Mouse (Mus musculus) heart, embryonic 13.5 days (tissue): Measurements from ENCODE around the gene Gfap. TPM values are rescaled to one million over a fixed set of nuclear protein-coding genes. Genes with fewer than 3 reads are reported as not detected.
A peak's percentile ranks its signal among the peaks of the same experiment; 100 is the strongest.

Source experiments
- ATAC-seq: fragments of 200-750 bp; cut with Nextera tagmentation; 2 replicates; pipeline ENCODE4 v1.8.0; 2017; ENCODE audit warnings: moderate TSS enrichment; ENCODE audit not compliant: insufficient number of reproducible peaks, low FRiP score, low TSS enrichment; ENCODE audit errors: extremely low read depth
- H3K27ac ChIP-seq: fragments of 300-500 bp; sonication (generic); replicated peaks from 2 replicates; pipeline ENCODE4 v1.5.1; 2015; ENCODE audit warnings: moderate library complexity, mild to moderate bottlenecking, inconsistent platforms
- H3K27me3 ChIP-seq: fragments of 300-500 bp; sonication (generic); replicated peaks from 2 replicates; pipeline ENCODE4 v1.6.1; 2015; ENCODE audit warnings: mild to moderate bottlenecking, inconsistent platforms
- H3K36me3 ChIP-seq: fragments of 300-500 bp; sonication (generic); 2 replicates; pipeline ENCODE4 v1.6.1; 2015; ENCODE audit warnings: mild to moderate bottlenecking, inconsistent platforms
- H3K4me1 ChIP-seq: fragments of 300-500 bp; sonication (generic); 2 replicates; pipeline ENCODE4 v1.6.1; 2015; ENCODE audit warnings: inconsistent platforms
- H3K4me2 ChIP-seq: fragments of 300-500 bp; sonication (generic); 2 replicates; pipeline ENCODE4 v1.6.1; 2015; ENCODE audit warnings: inconsistent platforms, mild to moderate bottlenecking, moderate library complexity
- H3K4me3 ChIP-seq: fragments of 300-500 bp; sonication (generic); 2 replicates; pipeline ENCODE4 v1.5.1; 2015; ENCODE audit warnings: moderate library complexity, mild to moderate bottlenecking, inconsistent platforms
- H3K9ac ChIP-seq: fragments of 300-500 bp; sonication (generic); 2 replicates; pipeline ENCODE4 v1.6.1; 2015; ENCODE audit warnings: inconsistent platforms, mild to moderate bottlenecking, moderate library complexity
- H3K9me3 ChIP-seq: fragments of 300-500 bp; sonication (generic); 2 replicates; pipeline ENCODE4 v1.6.1; 2016; ENCODE audit warnings: inconsistent platforms
- WGBS: fragments of 180-500 bp; shearing (Covaris S2); methylation state at CpG from one replicate; pipeline ENCODE4 v1.1.7; 2015; ENCODE audit warnings: mixed read lengths; 5-methylcytosine and 5-hydroxymethylcytosine counted together
- polyA plus RNA-seq: library from polyadenylated mRNA; unstranded; fragments of >200 nt; fragmentation: Nextera tagmentation; extraction: Ambion mirVana; gene quantifications from 2 replicates; pipeline ENCODE4 v1.2.1, GENCODE M21; 2015

The Gfap gene
- polyA plus RNA-seq, 1 experiment from 2014 or later: 0.19 TPM

DNA sequence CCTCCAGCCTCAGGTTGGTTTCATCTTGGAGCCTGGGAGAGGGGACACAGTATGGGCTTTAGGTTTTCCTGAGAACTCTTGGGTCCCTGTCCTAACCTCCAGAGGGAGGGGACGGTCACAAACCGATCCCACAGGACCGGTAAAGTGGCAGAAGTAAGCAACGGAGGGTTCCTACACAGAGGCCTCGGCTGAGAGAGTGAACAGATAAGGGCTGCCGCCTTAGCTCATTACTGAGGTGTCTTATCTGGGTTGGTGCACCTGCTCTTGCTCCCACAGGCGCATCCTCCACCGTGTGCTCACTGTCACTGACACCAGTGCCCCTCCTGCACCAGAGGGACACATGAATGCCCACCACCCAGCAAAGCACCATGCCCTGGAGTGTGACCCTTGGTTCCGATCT lies 4.9 kb downstream of the Gfap start:
- Histone ChIP-seq H3K4me1 (peaks cover 15% of the 10 kb centered on the region; the same call in 1 of the 2 replicates), H3K9ac (no peak overlapping the region), H3K4me3 (no peak overlapping the region), H3K4me2 (no peak overlapping the region), H3K9me3 (no peaks in the 10 kb centered on the region), H3K27ac (no peak overlapping the region), H3K36me3 (no peaks in the 10 kb centered on the region), H3K27me3 (peaks cover 82% of the 10 kb centered on the region)
- WGBS: 43% methylated on average over 9 of the region's 9 CpGs
- ATAC-seq: no peak; the same call in 1 of the 2 replicates

DNA sequence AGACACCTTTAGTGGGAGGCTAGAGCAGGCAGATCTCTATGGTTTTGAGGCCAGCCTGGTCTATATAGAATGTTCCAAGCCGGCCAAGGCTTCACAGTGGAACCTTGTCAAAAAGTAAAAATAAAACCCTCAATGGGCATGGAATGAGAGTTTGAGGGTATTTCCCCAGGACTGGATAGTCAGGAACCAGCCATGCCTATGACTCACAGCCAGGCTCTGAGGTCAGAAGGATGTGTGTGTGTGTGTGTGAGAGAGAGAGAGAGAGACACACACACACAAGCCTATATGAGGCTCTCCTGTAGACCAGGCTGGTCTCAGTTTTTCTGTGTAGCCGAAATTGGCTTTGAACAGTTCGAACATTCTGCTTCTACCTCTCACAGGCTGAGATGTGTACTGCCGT lies 6.0 kb downstream of the Gfap start:
- no peak for ATAC-seq
- no peaks in the 10 kb centered on the region for H3K9me3 ChIP-seq
- H3K27me3 ChIP-seq: peaks cover 82% of the 10 kb centered on the region
- H3K4me1 ChIP-seq: peaks cover 15% of the 10 kb centered on the region; the same call in 1 of the 2 replicates
- H3K27ac ChIP-seq: no peak overlapping the region
- H3K36me3 ChIP-seq: no peaks in the 10 kb centered on the region
- WGBS: 90% methylated on average over 4 of the region's 4 CpGs
- H3K4me2 ChIP-seq: no peak overlapping the region
- no peak overlapping the region for H3K9ac ChIP-seq
- H3K4me3 ChIP-seq: no peak overlapping the region

DNA sequence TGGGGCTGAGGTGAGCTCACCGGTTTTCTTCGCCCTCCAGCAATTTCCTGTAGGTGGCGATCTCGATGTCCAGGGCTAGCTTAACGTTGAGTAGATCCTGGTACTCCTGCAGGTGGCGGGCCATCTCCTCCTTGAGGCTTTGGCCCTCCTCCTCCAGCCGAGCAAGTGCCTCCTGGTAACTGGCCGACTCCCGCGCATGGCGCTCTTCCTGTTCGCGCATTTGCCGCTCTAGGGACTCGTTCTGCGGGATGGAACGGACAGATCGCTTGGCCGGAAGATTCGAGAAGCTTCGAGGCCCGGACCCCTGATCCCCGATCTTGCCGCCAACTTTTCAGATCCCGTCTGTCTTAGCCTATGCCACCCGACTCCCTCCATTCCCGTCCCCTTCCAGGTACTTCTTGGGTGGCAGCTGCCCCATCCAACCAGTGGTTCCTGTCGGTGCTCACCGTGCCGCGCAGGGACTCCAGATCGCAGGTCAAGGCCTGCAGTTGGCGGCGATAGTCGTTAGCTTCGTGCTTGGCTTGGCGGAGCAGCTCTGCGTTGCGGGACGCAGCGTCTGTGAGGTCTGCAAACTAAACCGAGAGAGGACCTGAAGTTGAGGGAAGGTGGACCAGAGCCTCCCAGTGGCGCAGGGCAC lies 7.6 kb downstream of the Gfap start:
- H3K4me3 ChIP-seq: peak overlapping the region; percentile 48
- 3% methylated on average over 43 of the region's 43 CpGs for WGBS
- H3K27ac ChIP-seq: no peak overlapping the region
- H3K9ac ChIP-seq: peak overlapping the region; percentile 80
- H3K36me3 ChIP-seq: no peaks in the 10 kb centered on the region
- peaks cover 15% of the 10 kb centered on the region; the same call in 1 of the 2 replicates for H3K4me1 ChIP-seq
- H3K4me2 ChIP-seq: peak overlapping the region; percentile 80
- peaks cover 79% of the 10 kb centered on the region for H3K27me3 ChIP-seq
- ATAC-seq: no peak
- no peaks in the 10 kb centered on the region for H3K9me3 ChIP-seq

DNA sequence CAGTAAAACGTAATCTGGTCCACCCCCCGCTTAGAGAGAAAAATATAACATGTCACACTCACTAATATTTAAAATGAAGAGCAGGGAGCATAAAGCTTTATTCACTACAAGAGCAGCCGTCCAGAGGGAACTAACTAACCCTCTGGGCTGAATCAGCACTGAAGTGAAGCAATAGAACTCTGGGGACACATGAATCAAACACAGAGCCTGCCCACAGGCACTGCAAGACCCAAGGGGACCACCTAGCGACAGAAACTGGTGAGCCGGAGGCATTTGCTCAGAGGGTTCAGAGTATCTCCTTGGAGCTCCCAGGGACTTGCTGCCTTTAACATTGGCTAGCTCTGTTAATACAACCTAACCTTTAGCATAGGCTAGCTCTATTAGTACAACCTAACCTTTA lies 10.6 kb downstream of the Gfap start:
- Histone ChIP-seq H3K36me3 (no peaks in the 10 kb centered on the region), H3K9ac (no peak overlapping the region), H3K27me3 (peaks cover 77% of the 10 kb centered on the region), H3K4me1 (peaks cover 16% of the 10 kb centered on the region), H3K4me3 (no peak overlapping the region), H3K9me3 (no peaks in the 10 kb centered on the region), H3K4me2 (no peak overlapping the region), H3K27ac (no peak overlapping the region)
- ATAC-seq: no peak
- 71% methylated on average over 5 of the region's 5 CpGs for WGBS

DNA sequence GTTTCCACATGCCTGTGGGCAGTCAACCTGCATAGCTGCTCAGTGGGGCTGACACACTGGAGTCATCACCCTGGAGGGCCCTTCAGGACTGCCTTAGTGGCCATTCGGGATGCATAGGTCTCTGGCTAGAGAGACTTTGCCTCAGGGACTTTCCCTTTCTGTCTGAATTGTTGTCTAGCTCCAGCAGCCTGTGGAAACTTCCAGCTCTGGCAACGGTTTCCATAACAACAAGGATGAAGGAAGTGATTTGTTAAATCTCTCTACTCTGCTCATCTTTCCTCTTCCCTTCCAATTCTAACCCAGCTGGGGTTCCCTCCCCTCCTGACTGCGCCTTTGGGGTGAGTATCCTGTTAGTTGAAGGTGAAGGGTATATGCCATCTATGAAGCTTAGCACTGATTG lies 12.6 kb downstream of the Gfap start:
- WGBS: 53% methylated on average over 3 of the region's 3 CpGs
- H3K27ac ChIP-seq: no peak overlapping the region
- H3K9ac ChIP-seq: no peak overlapping the region
- peaks cover 60% of the 10 kb centered on the region for H3K27me3 ChIP-seq
- no peak for ATAC-seq
- no peak overlapping the region for H3K4me3 ChIP-seq
- H3K36me3 ChIP-seq: no peaks in the 10 kb centered on the region
- no peak overlapping the region for H3K4me2 ChIP-seq
- peaks cover 22% of the 10 kb centered on the region for H3K4me1 ChIP-seq
- no peaks in the 10 kb centered on the region for H3K9me3 ChIP-seq

DNA sequence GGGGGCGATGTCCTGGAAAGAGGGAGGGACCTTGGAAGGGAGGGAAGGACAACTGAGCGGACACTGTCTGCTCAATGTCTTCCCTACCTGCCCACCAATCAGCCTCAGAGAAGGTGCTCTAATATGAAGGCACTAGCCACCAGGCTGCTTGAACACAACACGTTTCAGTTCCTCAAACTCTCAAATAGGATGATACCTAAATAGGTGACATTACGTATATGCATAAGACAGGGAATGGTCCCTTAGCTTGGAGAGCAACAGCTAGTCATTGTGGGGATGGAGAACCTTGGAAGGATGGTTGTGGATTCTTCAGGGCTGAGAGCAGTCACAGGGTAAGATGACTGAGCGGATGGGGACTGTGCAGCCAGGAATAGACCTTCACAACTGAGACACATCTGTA lies 13.3 kb downstream of the Gfap start:
- H3K27ac ChIP-seq: no peak overlapping the region
- H3K4me3 ChIP-seq: no peak overlapping the region
- H3K9ac ChIP-seq: no peak overlapping the region
- ATAC-seq: no peak
- H3K4me2 ChIP-seq: no peak overlapping the region
- 76% methylated on average over 5 of the region's 5 CpGs for WGBS
- no peaks in the 10 kb centered on the region for H3K9me3 ChIP-seq
- no peaks in the 10 kb centered on the region for H3K36me3 ChIP-seq
- peaks cover 60% of the 10 kb centered on the region for H3K27me3 ChIP-seq
- H3K4me1 ChIP-seq: peaks cover 17% of the 10 kb centered on the region

DNA sequence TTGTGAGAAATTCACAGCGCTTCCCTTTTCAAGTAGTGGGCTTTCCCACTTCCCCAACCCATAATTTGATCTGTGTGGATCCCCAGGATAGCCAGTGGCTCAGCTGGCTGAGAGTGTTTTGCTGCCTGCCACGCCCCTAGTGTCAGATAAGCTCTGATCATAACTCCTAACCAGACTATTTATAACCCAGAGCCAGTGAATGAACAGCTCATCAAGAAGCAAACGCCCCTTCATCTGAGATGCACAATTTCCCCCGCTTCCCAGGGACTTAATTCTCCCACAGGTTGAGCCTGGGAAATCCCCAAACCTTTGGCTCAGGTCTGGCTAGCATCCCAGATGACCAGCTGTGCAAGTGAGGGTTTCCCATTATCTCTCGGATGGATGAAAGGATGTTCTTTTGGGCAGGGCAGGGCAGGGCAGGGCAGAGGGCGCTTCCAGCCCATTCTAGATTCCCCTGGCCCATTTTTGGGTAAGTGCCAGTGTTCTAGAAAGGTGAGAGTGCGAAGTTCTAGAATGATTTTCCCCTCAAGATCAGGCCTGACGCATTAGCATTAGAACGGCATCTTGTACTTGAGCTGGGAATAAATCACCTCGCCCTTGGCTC lies 16.0 kb downstream of the Gfap start, which contains the start of gene Fam187a:
Gene Fam187a, plus strand, starts transcription at position 554 of the 604 bp plus-strand sequence.
- Histone ChIP-seq H3K27me3 (peaks cover 52% of the 10 kb centered on the region), H3K9me3 (no peaks in the 10 kb centered on the region), H3K27ac (peak within 1 kb of the TSS; percentile 36; the same call in 1 of the 2 replicates), H3K4me3 (no peak within 1 kb of the TSS), H3K4me2 (peak within 1 kb of the TSS; percentile 22; the same call in 1 of the 2 replicates), H3K36me3 (no peaks in the 10 kb centered on the region), H3K9ac (peak within 1 kb of the TSS; percentile 15; the same call in 1 of the 2 replicates), H3K4me1 (peaks cover 31% of the 10 kb centered on the region)
- no peak for ATAC-seq
- WGBS: 48% methylated on average over 10 of the region's 10 CpGs

DNA sequence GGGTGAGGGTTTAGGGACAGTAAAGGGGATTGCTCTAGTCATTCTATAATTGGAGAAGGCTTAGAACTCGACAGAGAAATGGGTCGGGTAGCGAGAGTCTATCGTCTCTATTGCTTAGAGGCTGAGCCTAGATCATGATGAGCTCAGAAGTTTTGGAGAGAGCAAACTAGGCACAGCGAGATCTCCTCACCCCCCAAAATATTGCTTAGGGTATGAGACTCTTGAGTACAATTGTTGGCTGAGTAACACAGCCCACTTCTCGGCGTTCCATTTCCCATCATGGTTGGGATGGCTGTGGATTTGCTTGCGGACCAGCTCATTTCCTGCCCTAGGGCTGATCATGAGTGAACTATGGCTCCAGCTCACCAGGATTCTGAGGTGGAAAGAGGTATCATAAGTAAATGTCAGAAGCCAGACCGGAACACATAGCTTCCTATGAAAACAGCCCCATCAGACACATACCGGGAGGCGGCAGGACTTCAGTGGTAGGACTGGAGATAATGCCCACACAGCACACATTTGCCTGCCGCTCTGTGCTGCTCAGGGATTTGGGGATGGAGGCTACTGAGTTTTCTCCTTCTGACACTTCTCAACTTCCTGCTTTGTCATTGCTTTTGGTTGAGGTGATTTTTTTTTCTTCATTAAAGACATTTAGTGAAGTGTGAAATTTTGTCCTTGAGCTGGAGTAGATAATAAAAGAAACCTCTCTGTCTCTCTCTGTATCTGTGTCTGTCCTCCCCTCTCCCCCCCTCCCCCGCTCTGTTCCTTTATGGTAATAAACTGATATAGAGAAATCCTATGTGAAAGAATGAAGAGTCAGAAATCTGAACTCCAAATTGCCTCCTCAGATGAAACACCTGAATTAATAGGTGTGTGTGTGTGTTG lies 19.2 kb downstream of the Gfap start:
- H3K4me3 ChIP-seq: peak overlapping the region; percentile 93
- peaks cover 37% of the 10 kb centered on the region for H3K4me1 ChIP-seq
- ATAC-seq: no peak
- peaks cover 23% of the 10 kb centered on the region for H3K27me3 ChIP-seq
- H3K27ac ChIP-seq: peak overlapping the region; percentile 82
- WGBS: 11% methylated on average over 13 of the region's 13 CpGs
- peak overlapping the region; percentile 93 for H3K4me2 ChIP-seq
- no peaks in the 10 kb centered on the region for H3K9me3 ChIP-seq
- H3K9ac ChIP-seq: peak overlapping the region; percentile 96
- peaks cover 14% of the 10 kb centered on the region for H3K36me3 ChIP-seq

DNA sequence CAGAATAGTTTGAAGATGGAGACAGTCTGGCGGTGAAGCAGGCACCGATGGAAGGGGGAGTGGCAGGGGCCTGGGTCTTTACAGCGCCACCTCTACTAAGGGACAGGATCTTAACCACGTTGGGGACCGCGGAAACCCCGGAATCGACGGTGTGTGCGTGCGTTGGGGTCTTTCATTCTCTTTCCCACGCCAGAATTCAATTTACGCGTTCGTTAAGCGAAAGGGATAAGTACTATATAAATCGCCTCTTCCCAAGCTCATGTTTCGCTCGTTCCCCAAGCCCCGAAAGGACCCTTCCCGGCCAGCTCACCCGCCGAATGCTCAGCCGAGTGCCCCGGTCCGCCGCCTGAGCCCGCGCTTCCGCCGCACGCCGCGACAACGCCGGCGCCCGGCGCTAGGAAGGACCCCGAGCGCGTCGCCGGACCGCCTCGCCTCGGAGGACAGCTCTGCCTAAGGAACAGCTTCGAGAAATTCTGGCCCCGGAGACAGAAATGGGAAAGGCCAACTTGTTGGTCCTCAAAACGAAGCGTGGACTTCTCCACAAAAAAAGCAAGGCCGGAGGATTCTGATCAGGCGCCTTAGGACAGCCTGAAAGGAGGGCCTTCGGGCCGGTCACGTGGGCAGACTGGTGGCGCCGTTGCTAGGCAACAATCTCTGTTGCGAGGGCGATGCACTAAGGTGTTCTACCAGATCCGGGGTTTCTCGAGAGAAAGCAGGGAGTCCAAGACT lies 20.0 kb downstream of the Gfap start, which contains the start of the genes Eftud2 and Ccdc103:
Gene Eftud2, minus strand, starts transcription at position 401 of the 729 bp plus-strand sequence.
Gene Ccdc103, plus strand, starts transcription at position 620 of the 729 bp plus-strand sequence.
- H3K4me1 ChIP-seq: peaks cover 37% of the 10 kb centered on the region
- under 1% methylated on average over 62 of the region's 62 CpGs for WGBS

DNA sequence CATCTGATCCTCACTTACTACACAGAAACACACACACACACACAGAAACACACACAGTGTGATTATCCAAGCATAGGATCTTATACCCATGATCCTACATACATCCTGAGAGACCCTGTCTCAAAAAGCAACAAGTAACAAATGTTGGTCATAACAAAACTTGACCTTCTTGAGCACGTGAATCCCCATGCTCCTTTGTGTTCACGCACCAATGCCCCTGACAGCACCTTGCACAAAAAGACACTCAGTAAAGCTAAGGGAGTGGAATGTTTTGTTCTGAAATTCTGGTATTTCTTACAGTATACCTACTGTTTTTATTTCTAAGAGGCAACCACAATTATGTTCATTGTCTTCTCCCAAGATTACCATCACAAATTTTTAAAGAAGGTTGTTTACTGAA lies 21.2 kb downstream of the Gfap start:
- Histone ChIP-seq H3K4me3 (peak overlapping the region; percentile 93), H3K9me3 (no peaks in the 10 kb centered on the region), H3K9ac (no peak overlapping the region; the same call in 1 of the 2 replicates), H3K36me3 (peaks cover 32% of the 10 kb centered on the region), H3K27ac (no peak overlapping the region), H3K4me2 (peak overlapping the region; percentile 93), H3K27me3 (peaks cover 11% of the 10 kb centered on the region; the same call in 1 of the 2 replicates), H3K4me1 (peaks cover 27% of the 10 kb centered on the region)
- WGBS: 90% methylated on average over 2 of the region's 2 CpGs
- no peak for ATAC-seq

More for the DNA sequence above, 20.0 kb downstream of the Gfap start, which contains the start of the genes Eftud2 and Ccdc103:
- peak within 1 kb of the TSS; percentile 82 for H3K27ac ChIP-seq
- peaks cover 17% of the 10 kb centered on the region; the same call in 1 of the 2 replicates for H3K27me3 ChIP-seq
- H3K9me3 ChIP-seq: no peaks in the 10 kb centered on the region
- ATAC-seq: peak; percentile 81
- H3K4me3 ChIP-seq: peak within 1 kb of the TSS; percentile 93
- H3K4me2 ChIP-seq: peak within 1 kb of the TSS; percentile 93
- peak within 1 kb of the TSS; percentile 96 for H3K9ac ChIP-seq
- H3K36me3 ChIP-seq: peaks cover 21% of the 10 kb centered on the region
